Mouse (Mus musculus): ENCODE results near the gene Mstn. TPM values are rescaled to one million over a fixed set of nuclear protein-coding genes. Genes with fewer than 3 reads are reported as not detected.

Gene Mstn
- not detected for polyA plus RNA-seq (2014; fragmentation: Illumina TruSeq; extraction: RNeasy Lipid Tissue Mini Kit (QIAGEN cat#74804); ENCODE audit: low read depth, low replicate concordance)

DNA sequence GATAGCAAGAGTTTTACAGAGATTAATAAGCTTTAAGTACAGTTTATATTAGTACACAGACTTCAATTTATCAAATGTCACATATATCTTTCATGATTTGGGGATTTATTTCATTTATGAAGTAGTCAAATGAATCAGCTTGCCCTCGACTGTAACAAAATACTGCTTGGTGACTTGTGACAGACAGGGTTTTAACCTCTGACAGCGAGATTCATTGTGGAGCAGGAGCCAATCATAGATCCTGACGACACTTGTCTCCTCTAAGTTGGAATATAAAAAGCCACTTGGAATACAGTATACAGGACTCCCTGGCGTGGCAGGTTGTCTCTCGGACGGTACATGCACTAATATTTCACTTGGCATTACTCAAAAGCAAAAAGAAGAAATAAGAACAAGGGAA lies at the start of gene Mstn:
Mstn (plus strand) TSS at position 301 of the 400 bp plus-strand sequence.

DNA sequence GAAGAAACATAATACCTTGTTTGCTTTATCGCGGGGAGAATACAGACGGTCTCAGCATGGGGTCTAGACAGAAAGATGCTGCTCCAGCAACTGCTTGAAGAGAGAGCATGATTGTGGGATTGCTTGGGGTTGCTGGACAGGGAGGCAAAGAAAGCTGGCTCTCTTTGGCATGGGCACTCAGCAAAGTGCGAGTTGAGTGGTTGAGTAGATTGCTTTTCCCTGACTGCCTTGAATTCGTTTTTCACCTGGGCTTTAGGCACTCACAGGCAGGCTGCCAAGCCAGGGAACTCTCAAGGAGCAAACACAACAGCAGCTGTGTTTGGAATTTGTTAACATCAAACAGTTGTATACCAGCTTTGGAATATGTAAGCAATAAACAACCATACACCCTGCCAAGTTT lies 41.4 kb upstream of the Mstn start, which contains the start of gene 1700019D03Rik:
1700019D03Rik (minus strand) TSS at position 101 of the 400 bp plus-strand sequence.

Other genes with a start within 250 kb of the Mstn start
- gene Inpp1, start 244.0 kb upstream of the Mstn start, polyA plus RNA-seq (2014; fragmentation: Illumina TruSeq; extraction: RNeasy Lipid Tissue Mini Kit (QIAGEN cat#74804); ENCODE audit: low read depth, low replicate concordance), result 9.4 TPM
- 254 TPM for gene Hibch, start 216.7 kb upstream of the Mstn start, polyA plus RNA-seq (2014; fragmentation: Illumina TruSeq; extraction: RNeasy Lipid Tissue Mini Kit (QIAGEN cat#74804); ENCODE audit: low read depth, low replicate concordance)
- gene 1700019D03Rik, start 41.5 kb upstream of the Mstn start, polyA plus RNA-seq (2014; fragmentation: Illumina TruSeq; extraction: RNeasy Lipid Tissue Mini Kit (QIAGEN cat#74804); ENCODE audit: low read depth, low replicate concordance), result not detected
- not detected for gene 1700019A02Rik, start 126.0 kb downstream of the Mstn start, polyA plus RNA-seq (2014; fragmentation: Illumina TruSeq; extraction: RNeasy Lipid Tissue Mini Kit (QIAGEN cat#74804); ENCODE audit: low read depth, low replicate concordance)
- gene Pms1, start 235.4 kb downstream of the Mstn start, polyA plus RNA-seq (2014; fragmentation: Illumina TruSeq; extraction: RNeasy Lipid Tissue Mini Kit (QIAGEN cat#74804); ENCODE audit: low read depth, low replicate concordance), result 11.9 TPM
- gene Ormdl1, start 235.5 kb downstream of the Mstn start, polyA plus RNA-seq (2014; fragmentation: Illumina TruSeq; extraction: RNeasy Lipid Tissue Mini Kit (QIAGEN cat#74804); ENCODE audit: low read depth, low replicate concordance), result 95.2 TPM
- gene Gm28778, start 235.5 kb downstream of the Mstn start, polyA plus RNA-seq (2014; fragmentation: Illumina TruSeq; extraction: RNeasy Lipid Tissue Mini Kit (QIAGEN cat#74804); ENCODE audit: low read depth, low replicate concordance), result not detected

Data from liver, adult 10 weeks (tissue).